Mouse (Mus musculus) left cerebral cortex, adult 2 months (tissue): ENCODE results near the gene Rap1gds1. TPM values are rescaled to one million over a fixed set of nuclear protein-coding genes. Genes with fewer than 3 reads are reported as not detected.

Experiments used
- DNase-seq, 2 experiments: peaks; one replicate each; pipeline ENCODE4 v3.0.0; 2021 to 2022; ENCODE audit warnings: low spot score in 2 of 2, mixed read lengths in 1 of 2; ENCODE audit errors: extremely low spot score in 1 of 2
- H3K27ac ChIP-seq: fragments of 200-600 bp; 2 replicates; pipeline ENCODE4 v1.8.1; 2022
- H3K4me3 ChIP-seq: fragments of 200-600 bp; 2 replicates; pipeline ENCODE4 v1.8.1; 2022
- CTCF ChIP-seq: fragments of 200-600 bp; IDR thresholded peaks from 2 replicates; pipeline ENCODE4 v1.8.1; 2022; ENCODE audit warnings: antibody characterized with exemption, mild to moderate bottlenecking, moderate library complexity
- intact Hi-C: fragments of 180-260 bp; cut with DNase I; formaldehyde crosslinking; loops from one replicate; pipeline ENCODE4 v1.15.1; 2025
- total RNA-seq, 2 experiments: library from RNA; stranded (reverse); gene quantifications; 2 replicates each; pipeline ENCODE4 v1.2.3; 2021

Gene Rap1gds1
- total RNA-seq, 2 experiments from 2014 or later, result 247 to 268 TPM

DNA sequence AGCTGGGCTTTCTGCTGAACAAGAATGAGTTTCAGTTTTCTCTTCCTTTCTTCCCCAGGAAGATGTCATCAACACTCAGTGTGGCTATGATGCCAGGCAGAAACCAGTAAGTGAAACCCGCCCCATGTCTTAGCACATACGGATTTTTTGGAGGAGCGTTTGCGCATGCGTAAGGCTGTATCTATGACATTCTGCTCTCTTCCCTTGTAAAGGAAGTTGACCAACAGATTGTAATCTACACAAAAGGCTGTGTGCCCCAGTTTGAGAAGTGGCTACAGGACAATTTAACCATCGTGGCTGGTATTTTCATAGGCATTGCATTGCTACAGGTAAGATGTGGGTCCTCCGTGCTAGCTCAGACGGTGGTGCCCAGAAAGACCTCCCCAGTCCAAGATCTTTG is 176.9 kb downstream of the Rap1gds1 start:
- H3K4me3 ChIP-seq, result no peak overlapping the region
- DNase-seq, result no peak
- intact Hi-C loops, result no loop called here
- no peak overlapping the region for H3K27ac ChIP-seq
- no peak for TF ChIP-seq CTCF

- H3K27ac ChIP-seq, result no peak overlapping the region
- no peak for DNase-seq
- intact Hi-C loops, result no loop called here
- TF ChIP-seq CTCF, result no peak; the same call in 1 of the 2 replicates
- no peak overlapping the region for H3K4me3 ChIP-seq
These were observed 177.5 kb downstream of the Rap1gds1 start for GRCm38 (mm10) chr3:138897500-138897899.

- H3K27ac ChIP-seq, result peak overlapping the region; percentile 44; the same call in 1 of the 2 replicates
- intact Hi-C loops, result no loop called here
These were observed 181.5 kb downstream of the Rap1gds1 start for GRCm38 (mm10) chr3:138893520-138893919.

GRCm38 (mm10) chr3:138889769-138890295 is 185.2 kb downstream of the Rap1gds1 start:
- no peak for DNase-seq
- Histone ChIP-seq H3K4me3 (no peak overlapping the region), H3K27ac (peak overlapping the region; percentile 24; the same call in 1 of the 2 replicates)
- intact Hi-C loops, result no loop called here
- no peak for TF ChIP-seq CTCF

More at GRCm38 (mm10) chr3:138893520-138893919, 181.5 kb downstream of the Rap1gds1 start:
- no peak overlapping the region for H3K4me3 ChIP-seq
- no peak for TF ChIP-seq CTCF
- DNase-seq, result no peak

- no peak for DNase-seq
- Histone ChIP-seq H3K4me3 (no peak overlapping the region), H3K27ac (no peak overlapping the region; the same call in 1 of the 2 replicates)
- intact Hi-C loops, result no loop called here
- TF ChIP-seq CTCF, result no peak
These were observed 185.8 kb downstream of the Rap1gds1 start for GRCm38 (mm10) chr3:138889214-138889613.

GRCm38 (mm10) chr3:138886121-138886520 is 188.9 kb downstream of the Rap1gds1 start:
- TF ChIP-seq CTCF, result no peak
- no peak for DNase-seq
- intact Hi-C loops, result no loop called here
- Histone ChIP-seq H3K27ac (no peak overlapping the region), H3K4me3 (no peak overlapping the region)

DNA sequence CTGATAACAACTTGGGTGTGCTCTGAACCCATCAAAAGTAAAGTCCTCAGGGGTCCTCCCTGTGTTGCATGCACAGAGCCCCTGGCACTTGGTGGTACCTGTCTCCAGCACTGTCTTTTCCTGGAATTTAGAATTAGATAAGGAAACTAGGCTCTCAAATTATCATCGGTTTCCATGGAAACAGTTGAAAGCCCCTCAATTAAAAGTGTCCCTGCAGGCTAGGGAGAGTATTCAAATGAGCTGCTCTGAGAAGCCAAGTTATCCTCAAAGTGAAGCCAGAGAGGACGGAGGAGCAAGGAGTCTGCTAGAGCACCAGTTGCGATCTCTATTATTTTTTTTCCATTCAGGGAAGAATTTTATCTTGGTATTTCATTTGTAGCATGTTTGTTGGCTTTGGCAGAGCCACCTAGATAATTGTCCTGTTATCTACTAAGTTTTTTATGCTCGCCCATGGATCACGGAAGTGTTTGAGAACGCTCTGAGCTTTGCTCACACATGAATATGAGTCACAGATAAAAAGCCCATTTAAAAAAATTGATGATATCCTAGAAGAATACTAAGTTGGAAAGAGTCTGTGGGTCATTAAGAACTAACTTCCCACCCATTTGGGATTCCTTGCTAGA is 193.2 kb downstream of the Rap1gds1 start:
- no peak for TF ChIP-seq CTCF
- Histone ChIP-seq H3K27ac (no peak overlapping the region), H3K4me3 (no peak overlapping the region)
- intact Hi-C loops, result no loop called here
- no peak for DNase-seq

- no peak for TF ChIP-seq CTCF
- intact Hi-C loops, result no loop called here
- Histone ChIP-seq H3K4me3 (no peak overlapping the region), H3K27ac (no peak overlapping the region)
- no peak for DNase-seq
These were observed 193.8 kb downstream of the Rap1gds1 start for GRCm38 (mm10) chr3:138880999-138881724.

- H3K4me3 ChIP-seq, result no peak overlapping the region
- DNase-seq, result no peak
- intact Hi-C loops, result no loop called here
- H3K27ac ChIP-seq, result peak overlapping the region; percentile 32
- TF ChIP-seq CTCF, result no peak
These were observed 197.3 kb downstream of the Rap1gds1 start for GRCm38 (mm10) chr3:138877741-138878140.

DNA sequence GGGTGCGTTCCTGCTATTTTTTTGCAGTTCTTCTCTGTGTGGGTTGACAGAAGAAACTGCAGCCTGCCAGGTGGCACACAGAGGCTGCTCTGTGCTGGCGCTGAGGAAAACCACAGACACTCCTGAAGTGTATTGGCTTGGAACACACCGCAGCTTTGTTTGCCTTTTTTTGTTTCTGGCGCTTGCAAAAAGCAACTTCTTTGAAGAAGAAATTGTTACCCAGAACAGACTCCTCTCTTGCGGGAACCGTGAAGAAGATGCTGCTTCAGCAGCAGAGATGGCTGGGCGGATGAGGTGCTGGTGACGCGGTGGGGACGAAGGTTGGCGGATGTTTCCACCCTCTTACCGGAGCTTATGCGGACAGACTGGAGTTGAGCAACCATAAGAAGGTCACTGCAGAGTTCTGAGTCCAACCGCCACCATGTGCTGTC is 198.1 kb downstream of the Rap1gds1 start:
- Histone ChIP-seq H3K27ac (peak overlapping the region; percentile 7; the same call in 1 of the 2 replicates), H3K4me3 (peak overlapping the region; percentile 16; the same call in 1 of the 2 replicates)
- no peak for TF ChIP-seq CTCF
- intact Hi-C loops, result no loop called here
- DNase-seq, result no peak

- intact Hi-C loops, result no loop called here
- peak overlapping the region; percentile 62 for H3K27ac ChIP-seq
These were observed 198.6 kb downstream of the Rap1gds1 start for GRCm38 (mm10) chr3:138876418-138876817.

GRCm38 (mm10) chr3:138875936-138876335 is 199.1 kb downstream of the Rap1gds1 start:
- Histone ChIP-seq H3K4me3 (no peak overlapping the region), H3K27ac (no peak overlapping the region; the same call in 1 of the 2 replicates)
- no peak for DNase-seq
- TF ChIP-seq CTCF, result no peak
- intact Hi-C loops, result no loop called here

More at GRCm38 (mm10) chr3:138876418-138876817, 198.6 kb downstream of the Rap1gds1 start:
- H3K4me3 ChIP-seq, result no peak overlapping the region
- DNase-seq, result no peak
- TF ChIP-seq CTCF, result no peak

Other genes with a start within 250 kb of the Rap1gds1 start
- under 1 TPM; 0.16 to 0.20 TPM for gene Stpg2, start 130.5 kb upstream of the Rap1gds1 start, total RNA-seq